Mouse (Mus musculus): ENCODE measurements around the gene Il1r1. TPM values are rescaled to one million over a fixed set of nuclear protein-coding genes. Genes with fewer than 3 reads are reported as not detected.
"Not testable (repeated sequence)": the region's sequence is repeated elsewhere in the genome, so short reads cannot be mapped to it uniquely, and the experiment has no call there.

The Il1r1 gene
- total RNA-seq, 2 experiments from 2014 or later = 5.5 to 5.7 TPM

GRCm38 (mm10) chr1:40271486-40272055 lies 46.7 kb downstream of the Il1r1 start:
- no peak for DNase-seq

- no peak for DNase-seq
Measured at GRCm38 (mm10) chr1:40272204-40272603, 47.3 kb downstream of the Il1r1 start.

- no peak for DNase-seq
Measured at GRCm38 (mm10) chr1:40273491-40273890, 48.6 kb downstream of the Il1r1 start.

GRCm38 (mm10) chr1:40275285-40276013 lies 50.6 kb downstream of the Il1r1 start:
- no peak for DNase-seq

GRCm38 (mm10) chr1:40277944-40278343 lies 53.1 kb downstream of the Il1r1 start:
- no peak for DNase-seq

GRCm38 (mm10) chr1:40278720-40279119 lies 53.8 kb downstream of the Il1r1 start:
- DNase-seq = no peak

- no peak for DNase-seq
Measured at GRCm38 (mm10) chr1:40279182-40279743, 54.4 kb downstream of the Il1r1 start.

- no peak for DNase-seq
Measured at GRCm38 (mm10) chr1:40281950-40282349, 57.1 kb downstream of the Il1r1 start.

- no peak for DNase-seq
Measured at GRCm38 (mm10) chr1:40282394-40282793, 57.5 kb downstream of the Il1r1 start.

GRCm38 (mm10) chr1:40283995-40284394 lies 59.1 kb downstream of the Il1r1 start:
- DNase-seq = no peak

GRCm38 (mm10) chr1:40290489-40291255 lies 65.8 kb downstream of the Il1r1 start:
- DNase-seq = no peak

- no peak for DNase-seq
Measured at GRCm38 (mm10) chr1:40292231-40292630, 67.4 kb downstream of the Il1r1 start.

GRCm38 (mm10) chr1:40293891-40294290 lies 69.0 kb downstream of the Il1r1 start:
- DNase-seq = no peak

GRCm38 (mm10) chr1:40294824-40295223 lies 69.9 kb downstream of the Il1r1 start:
- no peak for DNase-seq

GRCm38 (mm10) chr1:40298053-40298452 lies 73.2 kb downstream of the Il1r1 start:
- DNase-seq = no peak

- DNase-seq = no peak
Measured at GRCm38 (mm10) chr1:40303179-40303866, 78.4 kb downstream of the Il1r1 start.

GRCm38 (mm10) chr1:40304321-40304720 lies 79.4 kb downstream of the Il1r1 start:
- DNase-seq = not testable (repeated sequence)

GRCm38 (mm10) chr1:40306111-40306510 lies 81.2 kb downstream of the Il1r1 start:
- no peak for DNase-seq

GRCm38 (mm10) chr1:40311123-40311522 lies 86.2 kb downstream of the Il1r1 start:
- DNase-seq = no peak

- DNase-seq = no peak
Measured at GRCm38 (mm10) chr1:40311625-40312024, 86.7 kb downstream of the Il1r1 start.

GRCm38 (mm10) chr1:40314016-40314415 lies 89.1 kb downstream of the Il1r1 start:
- no peak for DNase-seq

- no peak for DNase-seq
Measured at GRCm38 (mm10) chr1:40317657-40318056, 92.8 kb downstream of the Il1r1 start.
